Mouse (Mus musculus): ENCODE results near the gene Map3k10. TPM values are rescaled to one million over a fixed set of nuclear protein-coding genes. Genes with fewer than 3 reads are reported as not detected.

Map3k10 gene
- 10 to 100 TPM; 20.6 to 23.1 TPM for total RNA-seq (2021)

- intact Hi-C loops (cut with DNase I), result loop anchor here (5.0 kb wide), 1 partner anchor 317 kb away; the partner anchor contains the start of genes Gm20479 and Shkbp1
Observed at GRCm38 (mm10) chr7:27674522-27675221, at the start of gene Map3k10. Gene Map3k10 (minus strand): TSS chr7:27674598.

DNA sequence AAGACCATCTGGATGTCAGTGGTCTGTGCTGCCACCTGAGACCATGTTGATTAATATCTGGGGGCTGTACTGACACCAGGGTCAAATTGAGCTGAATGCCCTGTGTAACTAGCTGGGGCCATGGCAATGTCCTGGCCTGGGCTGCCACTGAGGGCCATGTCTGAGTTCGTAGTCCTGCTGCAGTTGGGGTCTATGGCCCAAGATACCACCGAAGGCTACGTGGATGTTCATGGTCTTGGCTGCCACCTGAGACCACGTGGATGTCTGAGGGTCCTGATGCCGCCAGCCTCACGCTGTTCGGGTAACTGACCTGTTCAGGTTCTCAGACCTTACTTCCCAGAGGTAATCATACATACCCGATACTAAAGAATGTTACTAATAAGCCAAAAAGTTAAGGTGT lies 47.6 kb upstream of the Map3k10 start:
- intact Hi-C loops (cut with DNase I), result no loop called here
- DNase-seq, result no peak

More at GRCm38 (mm10) chr7:27674522-27675221, at the start of gene Map3k10:
- peak; percentile 95 to 96 for DNase-seq

DNA sequence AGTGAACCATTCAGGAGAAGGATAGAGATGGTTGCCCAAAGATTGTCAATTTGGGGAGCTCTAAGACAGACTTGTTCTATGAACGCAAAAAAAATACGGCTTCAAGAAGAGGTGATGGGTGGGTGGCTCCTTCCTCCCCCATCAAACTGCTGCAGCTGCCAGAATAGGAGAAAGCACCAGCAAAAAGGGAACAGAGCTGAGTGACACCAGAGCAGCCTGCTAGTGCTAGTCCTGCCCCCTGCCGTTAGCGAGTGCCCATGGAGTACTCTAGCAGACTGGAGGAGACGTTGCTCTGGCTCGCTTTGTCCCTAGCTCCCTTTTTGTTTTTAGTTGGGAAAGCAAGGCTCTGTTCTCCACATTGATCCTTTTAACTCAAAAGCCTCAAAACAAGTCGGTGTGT lies 36.0 kb upstream of the Map3k10 start:
- intact Hi-C loops (cut with DNase I), result no loop called here
- DNase-seq, result no peak

DNA sequence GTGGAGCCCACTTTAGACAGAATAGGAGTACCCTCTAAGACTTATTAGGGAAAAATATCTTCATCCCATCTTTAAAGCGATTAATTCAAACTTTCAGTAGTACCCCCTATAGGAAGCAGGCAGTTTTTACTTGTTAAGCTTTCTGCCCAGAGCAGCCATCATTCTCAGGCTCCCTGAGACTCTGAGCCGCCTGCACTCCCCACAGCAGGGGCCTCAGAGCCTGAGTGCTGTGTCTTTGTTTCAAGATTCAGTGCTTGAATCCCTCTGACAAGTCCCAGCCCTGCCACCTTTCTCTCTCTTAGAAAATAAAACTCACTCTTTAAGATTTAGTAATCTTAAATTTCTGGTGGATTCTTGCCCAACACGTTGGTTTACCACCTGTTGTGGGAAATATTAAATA lies 22.3 kb upstream of the Map3k10 start:
- DNase-seq, result no peak
- intact Hi-C loops (cut with DNase I), result no loop called here

GRCm38 (mm10) chr7:27691076-27691475 lies 16.7 kb upstream of the Map3k10 start:
- intact Hi-C loops (cut with DNase I), result loop anchor here (2.0 kb wide), 1 partner anchor 38 kb away; no protein-coding TSS in a partner anchor
- peak in 1 of 2 experiments; percentile 29 for DNase-seq

GRCm38 (mm10) chr7:27688815-27689612 lies 14.6 kb upstream of the Map3k10 start, which contains the start of gene Zfp607b:
Gene Zfp607b (plus strand): TSS chr7:27689340.
- intact Hi-C loops (cut with DNase I), result loop anchor here (5.0 to 10.0 kb wide), 3 partner anchors 97 to 354 kb away; partner anchors contain the start of genes Akt2 and Ltbp4
- DNase-seq, result peak; percentile 82 to 84

DNA sequence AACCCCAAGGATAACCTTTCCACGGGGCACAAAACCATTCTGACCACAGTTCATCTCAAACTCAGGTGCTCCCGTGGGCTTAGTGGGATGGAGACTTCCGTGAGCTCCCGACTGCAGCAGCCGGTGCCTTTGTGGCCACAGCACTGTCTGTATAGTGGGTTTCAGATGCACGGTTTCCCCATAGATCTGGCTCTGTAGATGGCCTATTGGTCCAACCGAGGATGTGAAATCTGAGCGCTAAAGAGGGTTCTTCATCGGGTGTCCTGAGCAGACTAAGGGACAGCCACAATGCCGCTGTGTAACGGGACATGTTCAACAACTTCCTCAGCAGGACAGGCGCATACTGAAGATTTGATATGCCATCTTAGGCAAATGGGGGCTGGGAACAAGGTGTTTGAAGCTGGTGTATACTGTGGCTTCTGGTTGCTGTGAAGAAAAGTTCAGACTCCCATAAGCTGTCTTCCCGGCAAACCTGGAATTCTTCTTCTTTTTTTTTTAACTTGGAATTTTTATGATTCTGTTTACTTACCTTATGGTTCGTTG lies 13.9 kb upstream of the Map3k10 start:
- DNase-seq, result no peak
- intact Hi-C loops (cut with DNase I), result loop anchor here (5.0 to 10.0 kb wide), 3 partner anchors 96 to 354 kb away; partner anchors contain the start of genes Akt2 and Ltbp4

DNA sequence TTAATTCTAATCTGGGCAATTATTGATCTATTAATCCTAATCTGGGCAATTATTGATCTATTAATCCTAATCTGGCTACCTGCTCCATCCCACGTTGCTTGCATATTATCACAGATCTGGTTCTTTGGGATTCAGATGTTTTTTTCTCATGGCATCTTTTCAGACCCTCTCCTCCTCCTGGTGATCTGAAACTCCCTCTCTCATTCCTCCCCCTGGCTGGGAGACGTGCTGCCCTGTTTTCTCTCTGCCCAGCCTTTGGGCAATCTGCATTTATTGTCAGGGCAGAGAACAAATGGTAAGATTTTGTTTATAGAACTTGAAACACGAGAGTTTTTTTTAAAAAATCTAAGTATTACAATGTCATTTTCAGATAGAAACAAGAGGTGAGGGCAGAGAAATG lies 13.4 kb upstream of the Map3k10 start:
- DNase-seq, result no peak
- intact Hi-C loops (cut with DNase I), result loop anchor here (5.0 to 10.0 kb wide), 3 partner anchors 96 to 353 kb away; partner anchors contain the start of genes Akt2 and Ltbp4

GRCm38 (mm10) chr7:27687043-27687442 lies 12.6 kb upstream of the Map3k10 start:
- intact Hi-C loops (cut with DNase I), result loop anchor here (5.0 to 10.0 kb wide), 3 partner anchors 95 to 352 kb away; partner anchors contain the start of genes Akt2 and Ltbp4

DNA sequence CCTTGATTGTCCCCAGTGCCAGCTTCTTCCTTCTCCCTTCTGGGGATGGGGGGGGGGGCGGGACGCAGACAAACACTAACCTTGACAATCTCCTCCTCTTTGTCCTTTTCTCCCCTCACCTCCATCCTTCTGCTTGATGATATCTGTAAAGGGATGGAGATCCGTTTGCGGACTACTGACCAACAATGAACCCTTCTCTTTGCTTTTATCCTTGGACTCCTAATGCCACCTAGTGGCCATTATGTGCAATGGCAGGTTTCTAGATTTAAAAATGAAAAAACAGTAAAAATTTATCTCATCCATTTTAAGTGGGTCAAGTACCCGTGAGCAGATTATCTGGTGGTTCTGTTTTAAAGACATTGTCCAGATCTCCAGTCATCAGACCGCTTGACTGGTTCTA lies 11.3 kb upstream of the Map3k10 start:
- intact Hi-C loops (cut with DNase I), result loop anchor here (1.0 to 10.0 kb wide), 4 partner anchors 34 to 351 kb away; partner anchors contain the start of genes Akt2 and Ltbp4
- no peak for DNase-seq

More at GRCm38 (mm10) chr7:27687043-27687442, 12.6 kb upstream of the Map3k10 start:
- DNase-seq, result no peak

- intact Hi-C loops (cut with DNase I), result loop anchor here (1.0 to 10.0 kb wide), 4 partner anchors 34 to 350 kb away; partner anchors contain the start of genes Akt2 and Ltbp4
- DNase-seq, result no peak
Observed at GRCm38 (mm10) chr7:27685220-27685619, 10.8 kb upstream of the Map3k10 start.

- intact Hi-C loops (cut with DNase I), result loop anchor here (5.0 to 10.0 kb wide), 2 partner anchors 99 to 348 kb away; partner anchors contain the start of gene Ltbp4
- DNase-seq, result no peak
Observed at GRCm38 (mm10) chr7:27683218-27683617, 8.8 kb upstream of the Map3k10 start.

DNA sequence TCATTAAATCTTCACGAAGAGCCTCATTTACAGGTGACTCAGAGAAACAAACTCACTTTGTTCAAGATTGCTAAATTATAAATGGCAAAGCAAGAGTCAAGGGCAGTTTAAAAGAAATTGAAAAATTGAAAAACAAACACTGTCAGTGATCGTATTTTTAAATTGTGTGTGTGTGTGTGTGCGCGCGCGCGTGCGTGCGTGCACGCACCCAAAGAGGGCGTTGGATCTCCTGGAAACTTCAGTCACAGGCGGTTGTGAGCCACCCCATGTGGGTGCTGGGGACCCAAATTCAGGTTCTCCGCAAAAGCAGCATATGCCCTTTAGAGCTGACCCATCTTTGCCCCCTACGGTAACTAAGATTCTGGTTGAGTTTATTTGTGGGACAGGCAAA lies 819 bp upstream of the Map3k10 start:
- intact Hi-C loops (cut with DNase I), result no loop called here
- no peak for DNase-seq

GRCm38 (mm10) chr7:27674195-27674521 lies 240 bp downstream of the Map3k10 start:
- intact Hi-C loops (cut with DNase I), result loop anchor here (5.0 kb wide), 1 partner anchor 317 kb away; the partner anchor contains the start of genes Gm20479 and Shkbp1
- DNase-seq, result no peak

- peak; percentile 8 to 24 for DNase-seq
- intact Hi-C loops (cut with DNase I), result loop anchor here (5.0 kb wide), 1 partner anchor 316 kb away; the partner anchor contains the start of genes Gm20479 and Shkbp1
Observed at GRCm38 (mm10) chr7:27673575-27674131, 745 bp downstream of the Map3k10 start.

GRCm38 (mm10) chr7:27673064-27673574 lies 1.3 kb downstream of the Map3k10 start:
- intact Hi-C loops (cut with DNase I), result loop anchor here (5.0 kb wide), 1 partner anchor 316 kb away; the partner anchor contains the start of genes Gm20479 and Shkbp1

GRCm38 (mm10) chr7:27662038-27662437 lies 12.4 kb downstream of the Map3k10 start:
- intact Hi-C loops (cut with DNase I), result no loop called here

More at GRCm38 (mm10) chr7:27673064-27673574, 1.3 kb downstream of the Map3k10 start:
- DNase-seq, result no peak

DNA sequence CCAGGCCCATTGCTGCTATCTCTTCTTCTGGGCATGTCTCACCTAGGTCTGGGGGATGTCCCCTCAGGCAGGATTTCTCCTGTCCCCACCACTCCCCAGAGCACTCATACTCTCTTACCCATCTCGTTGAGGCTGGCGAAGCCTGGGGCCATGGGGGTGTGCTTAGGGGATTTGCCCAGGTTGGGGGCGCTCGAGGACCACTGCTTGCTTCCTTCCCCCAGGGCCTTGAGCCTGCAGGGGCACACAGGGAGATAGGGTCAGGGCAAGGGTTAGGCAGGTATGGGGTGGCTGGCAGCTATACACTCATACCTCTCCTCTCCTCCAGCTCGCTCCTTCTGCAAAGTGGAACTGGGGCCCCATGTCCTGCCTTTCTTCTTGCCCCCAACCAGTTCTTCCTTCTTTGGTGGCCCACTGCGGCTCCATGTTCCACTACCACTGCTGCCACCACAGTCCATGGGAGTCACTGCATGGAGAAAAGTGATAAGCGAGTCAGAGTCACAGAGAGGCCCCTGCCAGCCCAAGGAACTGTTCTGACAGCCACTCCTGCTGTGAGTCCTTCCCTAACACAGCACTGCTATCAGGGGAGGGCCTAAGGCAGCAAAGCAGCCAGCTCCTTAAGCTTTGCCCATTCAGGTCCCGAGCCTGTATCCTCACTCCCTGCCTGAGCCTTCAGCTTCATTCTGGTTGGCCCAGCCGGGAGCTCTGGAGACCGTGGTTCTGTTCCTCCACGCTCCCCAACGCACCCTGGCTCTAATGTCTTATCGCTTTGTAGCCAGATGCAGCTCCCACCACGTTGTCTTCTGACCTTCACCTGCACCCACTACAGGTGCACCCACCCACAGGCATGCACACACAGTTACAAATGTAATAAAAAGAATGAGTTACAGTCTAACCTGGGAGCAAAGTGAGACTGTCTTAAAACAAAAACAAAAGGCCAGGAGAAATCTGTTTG lies 15.4 kb downstream of the Map3k10 start:
- intact Hi-C loops (cut with DNase I), result no loop called here
- no peak for DNase-seq

More at GRCm38 (mm10) chr7:27662038-27662437, 12.4 kb downstream of the Map3k10 start:
- DNase-seq, result no peak
